Mouse (Mus musculus): ENCODE measurements around the gene Rassf5. TPM values are rescaled to one million over a fixed set of nuclear protein-coding genes. Genes with fewer than 3 reads are reported as not detected.

Gene Rassf5
- polyA plus RNA-seq, 1 experiment from 2014 or later, result 7.9 TPM

- peak overlapping the region; percentile 64 for H3K4me2 ChIP-seq (replicated peaks; ENCODE audit: low read depth)
- H3K9ac ChIP-seq (ENCODE audit: low read length), result peak overlapping the region; percentile 62
- WGBS, result 20% methylated on average over 8 of the region's 8 CpGs
- H3K9me3 ChIP-seq (ENCODE audit: control insufficient read depth, low read length), result no peaks in the 10 kb centered on the region
- TF ChIP-seq EP300 (optimal IDR thresholded peaks at IDR 0.05) (no peak), CTCF (IDR thresholded peaks at IDR 0.05; ENCODE audit: low read depth) (no peak)
- DNase-seq (ENCODE audit: low spot score), result no peak
- H3K27me3 ChIP-seq (ENCODE audit: control insufficient read depth, insufficient read depth, low read length), result no peaks in the 10 kb centered on the region
- no peaks in the 10 kb centered on the region for H3K36me3 ChIP-seq (ENCODE audit: control insufficient read depth, insufficient read depth, low read length)
- peak overlapping the region; percentile 69 for H3K27ac ChIP-seq (replicated peaks)
- H3K4me3 ChIP-seq (ENCODE audit: low read depth, low read length), result peak overlapping the region; percentile 48
- peaks cover 4% of the 10 kb centered on the region; the same call in 1 of the 2 replicates for H3K4me1 ChIP-seq (replicated peaks; ENCODE audit: control insufficient read depth, insufficient read depth)
- ATAC-seq (ENCODE audit: low FRiP score, low TSS enrichment), result no peak
Observed at GRCm38 (mm10) chr1:131278606-131279455, 33.8 kb upstream of the Rassf5 start.

GRCm38 (mm10) chr1:131276831-131277230 lies 31.8 kb upstream of the Rassf5 start:
- H3K4me1 ChIP-seq (replicated peaks; ENCODE audit: control insufficient read depth, insufficient read depth), result peaks cover 4% of the 10 kb centered on the region; the same call in 1 of the 2 replicates
- no peaks in the 10 kb centered on the region for H3K36me3 ChIP-seq (ENCODE audit: control insufficient read depth, insufficient read depth, low read length)
- no peak overlapping the region for H3K4me3 ChIP-seq (ENCODE audit: low read depth, low read length)
- ATAC-seq (ENCODE audit: low FRiP score, low TSS enrichment) (no peak), DNase-seq (ENCODE audit: low spot score) (no peak)
- no peak overlapping the region for H3K27ac ChIP-seq (replicated peaks)
- H3K4me2 ChIP-seq (replicated peaks; ENCODE audit: low read depth), result no peak overlapping the region
- H3K9ac ChIP-seq (ENCODE audit: low read length), result no peak overlapping the region
- H3K27me3 ChIP-seq (ENCODE audit: control insufficient read depth, insufficient read depth, low read length), result no peaks in the 10 kb centered on the region
- H3K9me3 ChIP-seq (ENCODE audit: control insufficient read depth, low read length), result no peaks in the 10 kb centered on the region
- no peak for TF ChIP-seq EP300 (optimal IDR thresholded peaks at IDR 0.05)
- no peak for TF ChIP-seq CTCF (IDR thresholded peaks at IDR 0.05; ENCODE audit: low read depth)

- Histone ChIP-seq H3K9ac (ENCODE audit: low read length) (no peak overlapping the region), H3K4me2 (replicated peaks; ENCODE audit: low read depth) (no peak overlapping the region), H3K9me3 (ENCODE audit: control insufficient read depth, low read length) (no peaks in the 10 kb centered on the region), H3K36me3 (ENCODE audit: control insufficient read depth, insufficient read depth, low read length) (no peaks in the 10 kb centered on the region), H3K27me3 (ENCODE audit: control insufficient read depth, insufficient read depth, low read length) (no peaks in the 10 kb centered on the region), H3K4me3 (ENCODE audit: low read depth, low read length) (no peak overlapping the region), H3K27ac (replicated peaks) (no peak overlapping the region), H3K4me1 (replicated peaks; ENCODE audit: control insufficient read depth, insufficient read depth) (peaks cover 4% of the 10 kb centered on the region; the same call in 1 of the 2 replicates)
- TF ChIP-seq CTCF (IDR thresholded peaks at IDR 0.05; ENCODE audit: low read depth), result no peak
- no peak for TF ChIP-seq EP300 (optimal IDR thresholded peaks at IDR 0.05)
- ATAC-seq (ENCODE audit: low FRiP score, low TSS enrichment), result no peak
- DNase-seq (ENCODE audit: low spot score), result no peak
- 74% methylated on average over 14 of the region's 14 CpGs for WGBS
Observed at GRCm38 (mm10) chr1:131275577-131275976, 30.5 kb upstream of the Rassf5 start.

GRCm38 (mm10) chr1:131274725-131275539 lies 29.9 kb upstream of the Rassf5 start:
- Histone ChIP-seq H3K27me3 (ENCODE audit: control insufficient read depth, insufficient read depth, low read length) (no peaks in the 10 kb centered on the region), H3K9me3 (ENCODE audit: control insufficient read depth, low read length) (no peaks in the 10 kb centered on the region), H3K27ac (replicated peaks) (no peak overlapping the region), H3K36me3 (ENCODE audit: control insufficient read depth, insufficient read depth, low read length) (peaks cover under 1% of the 10 kb centered on the region; the same call in 1 of the 2 replicates), H3K4me1 (replicated peaks; ENCODE audit: control insufficient read depth, insufficient read depth) (peaks cover 4% of the 10 kb centered on the region; the same call in 1 of the 2 replicates), H3K4me3 (ENCODE audit: low read depth, low read length) (no peak overlapping the region), H3K9ac (ENCODE audit: low read length) (no peak overlapping the region), H3K4me2 (replicated peaks; ENCODE audit: low read depth) (peak overlapping the region; percentile 15; the same call in 1 of the 2 replicates)
- ATAC-seq (ENCODE audit: low FRiP score, low TSS enrichment) (peak; percentile 61; the same call in 1 of the 2 replicates), DNase-seq (ENCODE audit: low spot score) (peak; percentile 47)
- WGBS, result 39% methylated on average over 22 of the region's 22 CpGs
- peak; percentile 51 for TF ChIP-seq CTCF (IDR thresholded peaks at IDR 0.05; ENCODE audit: low read depth)
- no peak for TF ChIP-seq EP300 (optimal IDR thresholded peaks at IDR 0.05)

- WGBS, result 43% methylated on average over 22 of the region's 22 CpGs
- ATAC-seq (ENCODE audit: low FRiP score, low TSS enrichment) (0 out of 2 replicates have a peak, but pooled peaks have one; percentile 13), DNase-seq (ENCODE audit: low spot score) (peak; percentile 71)
- no peaks in the 10 kb centered on the region for H3K27me3 ChIP-seq (ENCODE audit: control insufficient read depth, insufficient read depth, low read length)
- no peak overlapping the region for H3K9ac ChIP-seq (ENCODE audit: low read length)
- no peak overlapping the region for H3K4me3 ChIP-seq (ENCODE audit: low read depth, low read length)
- H3K4me2 ChIP-seq (replicated peaks; ENCODE audit: low read depth), result no peak overlapping the region
- TF ChIP-seq CTCF (IDR thresholded peaks at IDR 0.05; ENCODE audit: low read depth) (peak; percentile 92), EP300 (optimal IDR thresholded peaks at IDR 0.05) (no peak)
- no peaks in the 10 kb centered on the region for H3K9me3 ChIP-seq (ENCODE audit: control insufficient read depth, low read length)
- H3K36me3 ChIP-seq (ENCODE audit: control insufficient read depth, insufficient read depth, low read length), result peaks cover 6% of the 10 kb centered on the region; the same call in 1 of the 2 replicates
- H3K4me1 ChIP-seq (replicated peaks; ENCODE audit: control insufficient read depth, insufficient read depth), result no peaks in the 10 kb centered on the region
- H3K27ac ChIP-seq (replicated peaks), result no peak overlapping the region
Observed at GRCm38 (mm10) chr1:131269797-131270578, 24.9 kb upstream of the Rassf5 start.
